Mouse (Mus musculus) adrenal gland, postnatal 0 days (tissue): Measurements from ENCODE around the gene Rbm3. TPM values are rescaled to one million over a fixed set of nuclear protein-coding genes. Genes with fewer than 3 reads are reported as not detected.

ENCODE experiments used
- polyA plus RNA-seq: library from polyadenylated mRNA; unstranded; fragments of >200 nt; fragmentation: Nextera tagmentation; extraction: Ambion mirVana; gene quantifications from 2 replicates; pipeline ENCODE4 v1.2.1, GENCODE M21; 2015

Rbm3 gene
- polyA plus RNA-seq: 544 and 678 TPM in 2 replicates

GRCm38 (mm10) chrX:8145153-8145991 is at the start of gene Rbm3:
Gene Rbm3, minus strand, starts transcription at chrX:8145880.

GRCm38 (mm10) chrX:8193419-8193723 is 47.7 kb upstream of the Rbm3 start, which contains the start of gene Ebp:
Gene Ebp, minus strand, starts transcription at chrX:8193512.

GRCm38 (mm10) chrX:8175504-8176385 is 30.1 kb upstream of the Rbm3 start, which contains the start of gene Tbc1d25:
Gene Tbc1d25, minus strand, starts transcription at chrX:8176181.

GRCm38 (mm10) chrX:8132017-8132976 is 13.4 kb downstream of the Rbm3 start, which contains the start of gene Wdr13:
Gene Wdr13, minus strand, starts transcription at chrX:8132892.

GRCm38 (mm10) chrX:8090346-8090953 is 55.2 kb downstream of the Rbm3 start, which contains the start of gene Was:
Gene Was, minus strand, starts transcription at chrX:8090498.

Other genes with a start within 250 kb of the Rbm3 start
- 117 and 159 TPM in 2 replicates for gene Pqbp1, start 246.6 kb downstream of the Rbm3 start, polyA plus RNA-seq
- 156 and 183 TPM in 2 replicates for gene Timm17b, start 246.5 kb downstream of the Rbm3 start, polyA plus RNA-seq
- gene Gm10491, start 238.0 kb downstream of the Rbm3 start, polyA plus RNA-seq: not detected in 2 replicates
- gene Gm10490, start 236.3 kb downstream of the Rbm3 start, polyA plus RNA-seq: not detected in 2 replicates
- 100 and 170 TPM in 2 replicates for gene Pcsk1n, start 226.1 kb downstream of the Rbm3 start, polyA plus RNA-seq
- not detected in 2 replicates for gene Eras, start 217.3 kb downstream of the Rbm3 start, polyA plus RNA-seq
- 10.8 and 15.4 TPM in 2 replicates for gene Hdac6, start 198.0 kb downstream of the Rbm3 start, polyA plus RNA-seq
- gene Gata1, start 167.8 kb downstream of the Rbm3 start, polyA plus RNA-seq: 2.4 and 5.5 TPM in 2 replicates
- 0.21 TPM in 1 of 2 replicates, not detected in the other for gene Glod5, start 127.4 kb downstream of the Rbm3 start, polyA plus RNA-seq
- 14.9 and 17.8 TPM in 2 replicates for gene Suv39h1, start 71.1 kb downstream of the Rbm3 start, polyA plus RNA-seq
- 0.55 and 0.75 TPM in 2 replicates for gene Was, start 55.4 kb downstream of the Rbm3 start, polyA plus RNA-seq
- gene Wdr13, start 13.0 kb downstream of the Rbm3 start, polyA plus RNA-seq: 16.7 and 20.3 TPM in 2 replicates
- 6.7 and 6.8 TPM in 2 replicates for gene Tbc1d25, start 30.3 kb upstream of the Rbm3 start, polyA plus RNA-seq
- 34.7 and 50.8 TPM in 2 replicates for gene Ebp, start 47.6 kb upstream of the Rbm3 start, polyA plus RNA-seq
- 6.6 and 7.5 TPM in 2 replicates for gene Porcn, start 60.6 kb upstream of the Rbm3 start, polyA plus RNA-seq
- 22.2 and 27.2 TPM in 2 replicates for gene Ftsj1, start 106.5 kb upstream of the Rbm3 start, polyA plus RNA-seq
- 1.3 and 3.9 TPM in 2 replicates for gene Slc38a5, start 125.3 kb upstream of the Rbm3 start, polyA plus RNA-seq
- not detected in 2 replicates for gene Ssxb10, start 181.5 kb upstream of the Rbm3 start, polyA plus RNA-seq
- not detected in 2 replicates for gene Ssxb9, start 221.1 kb upstream of the Rbm3 start, polyA plus RNA-seq